Mouse (Mus musculus) Patski (cell line): ENCODE measurements around the gene Gm20696. TPM values are rescaled to one million over a fixed set of nuclear protein-coding genes. Genes with fewer than 3 reads are reported as not detected.

ENCODE experiments used
- ATAC-seq: fragments of 100-300 bp; one replicate; pipeline ENCODE4 v1.8.0; 2021
- CTCF ChIA-PET: fragments of 350-600 bp; sonication (Branson Sonifier 250); formaldehyde crosslinking; loops from one replicate; lab custom pipeline; 2022; ENCODE audit warnings: inconsistent platforms; lab: Charles Lee
- POLR2A ChIA-PET: fragments of 350-600 bp; sonication (Branson Sonifier 250); formaldehyde crosslinking; loops from one replicate; lab custom pipeline; 2022; ENCODE audit warnings: antibody characterized with exemption, inconsistent platforms; lab: Charles Lee
- DNase-seq: peaks from one replicate; pipeline ENCODE4 v3.0.0-alpha.2; 2011; ENCODE audit warnings: low read depth, low spot score
- H3K27me3 ChIP-seq: fragments of 371-371 bp; one replicate; pipeline ENCODE4 v1.5.1; 2021
- CTCF ChIP-seq: fragments of 100-300 bp; IDR thresholded peaks from one replicate; pipeline ENCODE4 v1.5.1; 2021
- in situ Hi-C: fragments of 300-500 bp; cut with MboI; formaldehyde crosslinking; loops from 3 replicates; pipeline ENCODE4 v1.11.1; 2018; ENCODE audit warnings: low pct_unique_long_range_greater_than_20kb, mixed read lengths
- polyA plus RNA-seq: library from polyadenylated mRNA; unstranded; gene quantifications from one replicate; pipeline ENCODE4 v1.2.3, GENCODE M21; 2021

The Gm20696 gene
- polyA plus RNA-seq, 1 experiment from 2014 or later, result 0.15 TPM

DNA sequence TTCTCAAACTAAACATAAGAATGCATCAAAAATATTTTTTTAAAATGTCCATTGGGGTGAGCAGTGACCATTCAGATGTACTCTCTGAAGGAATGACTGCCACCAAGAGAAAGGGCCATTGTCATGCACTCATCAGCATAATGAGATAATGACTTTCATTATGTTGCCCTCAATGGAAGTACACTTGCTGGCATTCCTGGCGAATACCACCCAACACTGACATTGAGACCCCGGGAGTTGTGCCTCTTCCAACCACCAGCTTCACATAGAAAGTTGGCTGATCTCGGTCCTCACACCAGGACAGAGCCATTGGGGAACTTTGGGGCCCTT, 356.5 kb downstream of the Gm20696 start:
- in situ Hi-C loops, result no loop called here

DNA sequence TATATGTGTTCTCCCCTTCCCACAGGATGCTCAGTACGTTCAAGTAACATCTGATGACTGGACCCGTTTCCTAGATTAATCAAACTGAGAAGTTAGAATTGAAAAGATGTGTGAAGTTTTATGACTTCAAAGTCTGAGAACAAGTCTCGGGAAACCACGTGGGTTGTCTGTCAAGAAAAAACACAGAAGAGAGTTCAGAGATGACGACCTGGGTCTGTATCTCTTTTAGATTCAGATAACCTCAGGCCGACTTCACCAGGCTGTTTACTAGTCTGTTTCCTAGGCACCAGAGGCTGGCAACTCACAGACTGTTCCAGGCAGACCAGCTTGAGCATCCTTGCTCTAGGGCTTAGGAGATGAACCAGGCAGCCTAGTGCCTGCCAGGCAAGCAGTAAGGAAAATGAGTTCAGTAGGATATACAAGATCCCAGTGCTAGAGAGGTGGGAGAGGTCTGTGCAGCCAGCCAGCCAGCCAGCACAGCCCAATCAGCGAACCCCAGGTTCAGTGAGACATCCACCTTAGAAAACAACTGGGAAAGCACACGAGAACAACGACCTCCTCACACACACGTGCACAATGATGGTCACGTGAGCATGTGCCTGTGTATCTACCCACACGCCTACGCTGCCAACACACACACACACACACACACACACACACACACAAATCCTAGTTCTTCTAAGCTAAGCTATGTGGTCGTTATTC, 357.0 kb downstream of the Gm20696 start:
- TF ChIP-seq CTCF, result no peak
- H3K27me3 ChIP-seq, result no peaks in the 10 kb centered on the region
- no peak for DNase-seq
- ChIA-PET CTCF (no interaction called here), POLR2A (no interaction called here)
- ATAC-seq, result no peak
- in situ Hi-C loops, result no loop called here

More for the DNA sequence above, 356.5 kb downstream of the Gm20696 start:
- POLR2A ChIA-PET, result no interaction called here
- H3K27me3 ChIP-seq, result no peaks in the 10 kb centered on the region
- ATAC-seq (no peak), DNase-seq (no peak)
- TF ChIP-seq CTCF, result no peak
- CTCF ChIA-PET, result no interaction called here

DNA sequence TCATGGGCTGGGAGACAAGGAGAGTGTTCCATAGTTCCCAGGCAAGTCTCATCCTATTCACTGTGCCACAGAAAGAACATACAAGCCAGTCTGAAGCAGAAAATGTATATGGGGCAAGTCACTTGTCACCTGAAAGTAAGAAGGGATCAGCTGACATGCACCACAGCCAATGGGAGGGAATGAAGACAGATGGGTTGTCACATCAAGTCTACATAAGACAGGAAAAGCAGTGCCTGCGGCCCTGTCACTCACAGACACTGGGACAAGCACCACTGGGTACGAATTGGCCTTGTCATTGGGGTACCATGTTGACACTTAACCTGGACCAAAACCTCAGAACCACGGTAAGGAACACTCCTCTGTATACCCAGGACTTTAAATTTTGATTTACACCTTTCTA, 360.8 kb downstream of the Gm20696 start:
- no peak for ATAC-seq
- POLR2A ChIA-PET, result no interaction called here
- DNase-seq, result no peak
- TF ChIP-seq CTCF, result no peak
- in situ Hi-C loops, result no loop called here
- H3K27me3 ChIP-seq, result no peaks in the 10 kb centered on the region
- CTCF ChIA-PET, result interaction anchor here (1.1 kb wide), 1 partner anchor 9 kb away, joined by 3 read pairs; no protein-coding TSS in a partner anchor

DNA sequence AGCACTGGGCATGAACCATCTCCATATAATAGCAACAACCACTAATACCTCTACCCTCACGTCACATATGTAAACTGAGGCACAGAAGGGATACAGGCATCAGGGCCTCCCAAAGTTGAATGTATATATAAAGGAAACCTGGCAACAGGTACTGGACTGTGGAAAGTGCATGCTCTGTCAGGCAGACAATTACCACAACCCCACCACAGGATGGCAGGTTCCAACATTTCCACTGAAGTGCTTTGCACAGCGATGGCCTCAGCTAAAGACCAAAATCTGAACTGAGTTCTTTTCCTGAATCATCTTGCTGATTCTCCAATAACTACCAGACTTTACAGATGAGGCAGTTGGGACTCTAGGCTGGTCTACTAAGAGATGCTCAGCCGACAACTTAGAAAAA, 361.4 kb downstream of the Gm20696 start:
- no peak for TF ChIP-seq CTCF
- POLR2A ChIA-PET, result no interaction called here
- in situ Hi-C loops, result no loop called here
- ATAC-seq (no peak), DNase-seq (no peak)
- H3K27me3 ChIP-seq, result no peaks in the 10 kb centered on the region
- CTCF ChIA-PET, result interaction anchor here (1.1 kb wide), 1 partner anchor 9 kb away, joined by 3 read pairs; no protein-coding TSS in a partner anchor

DNA sequence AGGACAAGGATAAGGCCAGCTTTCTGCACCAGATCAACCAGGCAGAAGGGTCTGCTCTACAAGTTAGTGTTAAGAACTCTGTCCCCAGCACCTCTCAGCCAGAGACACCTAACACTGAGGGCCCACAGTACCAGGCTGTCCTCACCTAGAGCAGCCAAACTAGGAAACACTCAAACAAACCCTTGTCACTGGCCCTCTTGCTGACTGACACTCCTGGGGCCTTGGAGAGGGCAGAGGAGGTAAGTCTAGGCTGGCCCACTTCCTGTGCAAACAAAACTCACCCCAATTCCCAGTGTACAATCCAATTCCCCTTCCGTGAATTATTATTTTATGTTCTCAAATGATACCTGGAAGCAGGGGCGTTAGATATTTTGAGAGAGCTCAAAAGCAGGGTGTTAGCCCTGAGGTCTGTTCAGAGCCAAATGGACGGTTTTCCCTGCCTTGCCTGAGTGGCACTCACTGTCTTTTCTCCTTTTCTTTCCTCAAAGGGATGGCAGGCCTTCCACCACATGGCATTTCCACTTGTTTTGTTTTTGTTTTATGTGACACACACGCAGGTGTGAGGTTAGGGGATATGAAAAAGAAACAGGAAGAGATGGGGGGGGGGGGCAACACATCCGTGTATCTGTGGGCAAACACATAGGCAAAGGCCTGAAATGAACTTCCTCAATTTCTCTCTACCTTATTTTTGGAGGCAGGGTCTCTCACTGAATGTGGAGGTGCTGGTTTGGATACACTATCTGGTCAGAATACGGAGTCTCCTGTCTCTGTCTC, 363.7 kb downstream of the Gm20696 start:
- DNase-seq (no peak), ATAC-seq (no peak)
- no peaks in the 10 kb centered on the region for H3K27me3 ChIP-seq
- in situ Hi-C loops, result no loop called here
- POLR2A ChIA-PET, result no interaction called here
- TF ChIP-seq CTCF, result no peak
- CTCF ChIA-PET, result no interaction called here

DNA sequence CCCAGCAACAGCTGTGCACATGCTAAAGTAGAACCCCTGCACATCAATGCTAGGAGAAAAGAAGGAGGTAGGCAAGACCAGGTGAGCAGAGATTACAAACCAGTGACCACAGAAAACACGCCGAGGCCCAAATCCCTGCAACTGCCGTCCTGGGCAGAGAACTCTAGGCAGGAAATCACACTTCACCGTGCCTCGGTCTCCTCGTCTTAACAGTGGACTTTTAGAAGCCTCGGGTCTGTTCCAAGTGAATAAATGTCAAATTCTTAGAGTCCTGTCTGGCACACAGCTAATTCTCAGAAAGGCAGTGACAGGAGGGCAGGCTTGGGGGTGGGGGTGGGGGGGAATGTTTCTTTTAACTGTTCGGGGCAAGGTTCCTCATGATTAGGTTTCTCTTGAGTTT, 364.7 kb downstream of the Gm20696 start:
- CTCF ChIA-PET, result no interaction called here
- no peak for TF ChIP-seq CTCF
- POLR2A ChIA-PET, result no interaction called here
- DNase-seq (no peak), ATAC-seq (no peak)
- no peaks in the 10 kb centered on the region for H3K27me3 ChIP-seq
- in situ Hi-C loops, result no loop called here

- no peak for DNase-seq
- no peak for ATAC-seq
- CTCF ChIA-PET, result interaction anchor here (1.5 kb wide), 2 partner anchors 20 to 23 kb away, joined by 4 read pairs; no protein-coding TSS in a partner anchor
- no peaks in the 10 kb centered on the region for H3K27me3 ChIP-seq
- no peak for TF ChIP-seq CTCF
- in situ Hi-C loops, result no loop called here
- POLR2A ChIA-PET, result no interaction called here
Observed at GRCm38 (mm10) chr6:99300235-99300634, 366.4 kb downstream of the Gm20696 start.

DNA sequence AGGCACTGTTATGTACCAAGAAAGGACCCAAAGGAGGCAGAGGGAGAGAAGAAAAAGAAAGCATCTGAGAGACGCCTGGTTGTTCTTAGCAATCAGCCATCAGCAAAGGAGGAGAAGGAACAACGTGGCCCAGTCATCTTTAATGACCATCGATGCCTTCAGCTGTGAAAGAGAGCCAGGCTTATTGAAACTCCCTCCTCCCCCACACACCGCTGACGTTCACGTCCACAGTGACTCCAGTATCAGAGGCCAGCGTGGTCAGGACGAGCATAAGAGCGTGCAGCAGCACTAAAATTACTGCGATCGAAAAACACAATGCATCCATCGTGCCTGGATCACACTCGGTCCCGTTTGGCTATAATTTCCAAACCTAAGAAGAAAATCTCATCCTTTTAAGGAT, 367.4 kb downstream of the Gm20696 start:
- ChIA-PET POLR2A (no interaction called here), CTCF (interaction anchor here (1.5 kb wide), 1 partner anchor 19 kb away, joined by 4 read pairs; no protein-coding TSS in a partner anchor)
- in situ Hi-C loops, result no loop called here
- H3K27me3 ChIP-seq, result no peaks in the 10 kb centered on the region
- ATAC-seq (no peak), DNase-seq (no peak)
- no peak for TF ChIP-seq CTCF

DNA sequence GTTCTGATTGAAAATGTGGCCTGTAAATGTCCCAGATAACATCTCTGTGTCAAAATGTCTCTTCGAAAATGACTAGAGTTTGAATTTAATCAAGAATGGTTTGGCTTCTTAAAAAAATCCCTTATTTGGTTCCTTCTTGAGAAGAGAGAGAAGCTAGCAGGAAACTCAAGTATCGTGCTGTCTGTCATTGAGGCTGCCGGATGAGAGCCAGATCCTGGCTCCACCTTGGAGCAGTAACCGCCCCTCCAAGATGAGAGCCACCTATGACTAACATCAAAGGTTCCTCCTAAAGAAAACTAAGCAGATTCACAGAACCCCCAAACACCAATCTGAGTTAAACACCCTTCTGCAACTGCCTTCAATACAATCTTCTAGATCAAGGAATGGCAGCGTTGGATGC, 369.1 kb downstream of the Gm20696 start:
- ATAC-seq (no peak), DNase-seq (no peak)
- ChIA-PET POLR2A (no interaction called here), CTCF (interaction anchor here (0.5 kb wide), 1 partner anchor 47 kb away, joined by 3 read pairs; no protein-coding TSS in a partner anchor)
- no peak for TF ChIP-seq CTCF
- in situ Hi-C loops, result no loop called here
- H3K27me3 ChIP-seq, result no peaks in the 10 kb centered on the region

DNA sequence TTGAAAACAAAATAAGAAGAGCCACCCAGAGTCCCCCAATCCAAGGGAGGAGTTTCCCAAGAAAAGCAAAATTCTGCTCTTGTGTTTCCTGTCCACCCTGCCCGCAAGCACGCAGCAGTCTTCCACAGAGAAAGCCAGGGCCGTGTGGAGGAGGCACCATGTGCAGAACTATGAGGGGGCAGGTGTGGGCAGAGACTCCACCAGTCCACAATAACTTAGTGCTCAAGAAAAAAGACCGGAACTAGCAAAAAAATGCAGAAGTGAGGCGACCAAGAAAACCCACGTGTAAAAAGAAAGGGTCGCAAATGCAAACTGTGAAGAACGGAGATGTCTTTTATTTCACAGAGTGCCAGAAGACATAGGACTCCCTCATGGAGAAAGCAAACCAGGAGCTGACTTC, 371.1 kb downstream of the Gm20696 start:
- no peaks in the 10 kb centered on the region for H3K27me3 ChIP-seq
- DNase-seq, result no peak
- ChIA-PET POLR2A (interaction anchor here (0.6 kb wide), 1 partner anchor 419 kb away, joined by 4 read pairs; no protein-coding TSS in a partner anchor), CTCF (interaction anchor here (1.3 to 1.6 kb wide), 2 partner anchors 18 to 20 kb away, joined by 3 to 4 read pairs; no protein-coding TSS in a partner anchor)
- in situ Hi-C loops, result no loop called here
- no peak for ATAC-seq
- no peak for TF ChIP-seq CTCF

- POLR2A ChIA-PET, result no interaction called here
- in situ Hi-C loops, result no loop called here
- CTCF ChIA-PET, result no interaction called here
- no peak for TF ChIP-seq CTCF
- DNase-seq (no peak), ATAC-seq (no peak)
- no peaks in the 10 kb centered on the region for H3K27me3 ChIP-seq
Observed at GRCm38 (mm10) chr6:99289220-99289619, 377.4 kb downstream of the Gm20696 start.
